Mouse (Mus musculus): ENCODE data around the gene Ptrh2.

Ptrh2 gene

GRCm38 (mm10) chr11:86683395-86684125, at the start of gene Ptrh2, which contains the start of gene Vmp1:
TSS of gene Ptrh2 (plus strand) at chr11:86683985.
TSS of gene Vmp1 (minus strand) at chr11:86683836.
- peak; percentile 95 for DNase-seq

GRCm38 (mm10) chr11:86634396-86634795, 49.4 kb upstream of the Ptrh2 start:
- no peak for DNase-seq

GRCm38 (mm10) chr11:86637697-86638096, 46.1 kb upstream of the Ptrh2 start:
- DNase-seq: no peak

GRCm38 (mm10) chr11:86641714-86642113, 42.1 kb upstream of the Ptrh2 start:
- no peak for DNase-seq

GRCm38 (mm10) chr11:86644553-86644952, 39.2 kb upstream of the Ptrh2 start:
- no peak for DNase-seq

GRCm38 (mm10) chr11:86646136-86646834, 37.5 kb upstream of the Ptrh2 start:
- peak; percentile 44 to 59 for DNase-seq

GRCm38 (mm10) chr11:86646885-86647459, 36.8 kb upstream of the Ptrh2 start:
- DNase-seq: no peak

- no peak for DNase-seq
These were observed 35.9 kb upstream of the Ptrh2 start for GRCm38 (mm10) chr11:86647706-86648447.

GRCm38 (mm10) chr11:86649542-86649941, 34.2 kb upstream of the Ptrh2 start:
- no peak for DNase-seq

GRCm38 (mm10) chr11:86650676-86651075, 33.1 kb upstream of the Ptrh2 start:
- no peak for DNase-seq

GRCm38 (mm10) chr11:86652578-86652979, 31.2 kb upstream of the Ptrh2 start:
- DNase-seq: no peak

- DNase-seq: peak in 1 of 2 experiments; percentile 79
These were observed 30.3 kb upstream of the Ptrh2 start for GRCm38 (mm10) chr11:86653446-86653845.

- DNase-seq: no peak
These were observed 29.7 kb upstream of the Ptrh2 start for GRCm38 (mm10) chr11:86654096-86654495.

- no peak for DNase-seq
These were observed 28.1 kb upstream of the Ptrh2 start for GRCm38 (mm10) chr11:86655671-86656070.

- DNase-seq: no peak
These were observed 26.8 kb upstream of the Ptrh2 start for GRCm38 (mm10) chr11:86656849-86657567.

- no peak for DNase-seq
These were observed 25.9 kb upstream of the Ptrh2 start for GRCm38 (mm10) chr11:86657863-86658262.

GRCm38 (mm10) chr11:86662986-86663895, 20.5 kb upstream of the Ptrh2 start:
- no peak for DNase-seq

- no peak for DNase-seq
These were observed 19.8 kb upstream of the Ptrh2 start for GRCm38 (mm10) chr11:86663977-86664376.

- DNase-seq: no peak
These were observed 19.4 kb upstream of the Ptrh2 start for GRCm38 (mm10) chr11:86664406-86664805.

GRCm38 (mm10) chr11:86667553-86667952, 16.2 kb upstream of the Ptrh2 start:
- DNase-seq: no peak

- DNase-seq: no peak
These were observed 15.6 kb upstream of the Ptrh2 start for GRCm38 (mm10) chr11:86668169-86668568.

Measured in lung, postnatal 4 days (tissue).